Mouse (Mus musculus): Measurements from ENCODE around the gene Ss18l1. TPM values are rescaled to one million over a fixed set of nuclear protein-coding genes. Genes with fewer than 3 reads are reported as not detected.

The Ss18l1 gene
- polyA plus RNA-seq, 1 experiment from 2014 or later = 52.7 TPM

- Histone ChIP-seq H3K4me1 (replicated peaks) (peaks cover 60% of the 10 kb centered on the region), H3K4me2 (peak overlapping the region; percentile 97; the same call in 1 of the 2 replicates)
- WGBS = 67% methylated on average over 8 of the region's 8 CpGs
Measured at GRCm38 (mm10) chr2:180116741-180117484, 74.6 kb downstream of the Ss18l1 start.

DNA sequence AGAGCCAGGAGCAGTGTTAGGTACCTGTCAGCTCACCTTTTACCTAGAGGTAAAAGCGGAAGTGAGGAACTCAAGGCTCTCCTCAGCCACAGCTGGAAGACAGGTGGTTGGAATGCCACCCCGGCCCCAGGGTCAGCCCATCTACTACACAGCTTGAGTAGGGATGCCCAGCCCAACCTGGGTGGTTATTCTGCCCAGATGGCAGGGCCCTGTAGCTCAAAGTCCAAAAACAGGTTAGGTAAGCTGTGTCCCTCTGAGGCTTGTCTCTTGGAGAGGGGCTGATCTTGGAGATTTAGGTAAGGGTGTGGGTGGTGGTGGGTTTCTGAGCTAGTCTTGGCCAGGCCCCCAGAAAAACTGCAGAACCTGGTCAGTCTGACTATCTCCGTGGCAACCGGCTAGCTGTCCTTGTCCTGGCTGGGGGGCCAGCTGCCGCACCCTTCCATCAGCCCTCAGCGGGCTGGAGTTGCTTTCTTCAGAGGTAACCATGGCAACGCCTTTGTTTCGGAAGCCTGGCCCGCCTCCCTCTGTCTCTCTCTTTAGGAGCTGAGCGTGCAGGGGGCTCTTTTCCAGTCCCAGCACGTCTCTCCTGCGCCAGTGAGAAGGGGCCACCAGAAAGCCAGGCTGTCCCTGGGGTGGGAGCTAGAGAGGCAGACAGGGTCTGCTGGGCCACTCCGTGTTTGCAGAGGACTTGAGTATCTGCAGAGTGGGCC, 75.3 kb downstream of the Ss18l1 start:
- peaks cover 60% of the 10 kb centered on the region for H3K4me1 ChIP-seq (replicated peaks)
- H3K4me2 ChIP-seq = peak overlapping the region; percentile 97
- H3K27ac ChIP-seq = peak overlapping the region; percentile 91
- 8% methylated on average over 13 of the region's 13 CpGs for WGBS
- no peak overlapping the region; the same call in 1 of the 2 replicates for H3K4me3 ChIP-seq
- no peaks in the 10 kb centered on the region for H3K36me3 ChIP-seq
- no peaks in the 10 kb centered on the region for H3K9me3 ChIP-seq
- no peaks in the 10 kb centered on the region for H3K27me3 ChIP-seq
- peak; percentile 29; the same call in 1 of the 2 replicates for ATAC-seq (ENCODE audit: low FRiP score)
- peak overlapping the region; percentile 51; the same call in 1 of the 2 replicates for H3K9ac ChIP-seq

More at GRCm38 (mm10) chr2:180116741-180117484, 74.6 kb downstream of the Ss18l1 start:
- Histone ChIP-seq H3K9ac (no peak overlapping the region), H3K4me3 (no peak overlapping the region), H3K9me3 (no peaks in the 10 kb centered on the region), H3K27me3 (no peaks in the 10 kb centered on the region), H3K27ac (peak overlapping the region; percentile 91), H3K36me3 (no peaks in the 10 kb centered on the region)
- ATAC-seq (ENCODE audit: low FRiP score) = no peak

DNA sequence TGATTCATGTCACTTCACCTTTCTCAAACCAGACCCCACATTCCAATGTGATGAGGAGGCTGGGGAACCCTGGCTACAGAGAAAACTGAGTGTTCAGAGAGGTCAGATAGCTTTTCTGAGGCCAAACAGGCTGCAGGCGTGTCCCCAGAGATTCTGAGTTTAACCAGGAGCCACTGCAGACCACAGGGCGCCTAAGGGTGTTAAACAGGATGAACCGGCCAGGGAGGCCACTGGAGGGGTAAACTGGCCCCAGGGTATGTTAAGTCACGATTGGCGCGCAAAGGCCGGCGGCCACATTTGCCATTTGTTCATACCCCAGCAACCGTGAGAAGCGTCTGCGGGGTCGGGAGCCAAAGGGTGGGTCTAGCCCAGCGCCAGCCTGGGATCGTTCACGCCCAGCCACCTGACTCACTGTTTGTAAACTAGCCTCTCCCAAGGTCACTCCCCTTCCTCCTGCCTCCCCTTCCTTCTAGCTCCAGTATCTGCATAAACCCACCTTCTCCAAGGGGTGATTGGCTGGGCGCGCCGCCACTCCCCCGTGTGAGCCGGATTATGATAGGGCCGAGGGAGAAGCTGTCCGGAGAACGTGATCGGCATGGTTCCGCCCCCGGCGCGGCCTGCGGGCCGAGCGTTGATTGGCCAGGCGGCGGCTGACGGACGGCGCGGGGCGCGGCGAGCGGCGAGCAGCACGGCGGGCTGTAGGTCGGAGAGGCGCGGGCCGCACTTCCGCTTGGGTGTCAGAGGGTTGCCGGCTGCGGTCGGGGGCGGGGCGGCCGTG, 76.5 kb downstream of the Ss18l1 start, which contains the start of gene Osbpl2:
Gene Osbpl2, plus strand, starts transcription at position 646 of the 778 bp plus-strand sequence.
- WGBS = under 1% methylated on average over 54 of the region's 55 CpGs
- Histone ChIP-seq H3K4me1 (replicated peaks) (peaks cover 59% of the 10 kb centered on the region), H3K27ac (peak within 1 kb of the TSS; percentile 91), H3K36me3 (peaks cover 8% of the 10 kb centered on the region), H3K4me2 (peak within 1 kb of the TSS; percentile 97), H3K4me3 (peak within 1 kb of the TSS; percentile 87), H3K27me3 (no peaks in the 10 kb centered on the region), H3K9ac (peak within 1 kb of the TSS; percentile 94), H3K9me3 (no peaks in the 10 kb centered on the region)
- peak; percentile 97 for ATAC-seq (ENCODE audit: low FRiP score)

Other genes starting within 250 kb of the Ss18l1 start
- 3.9 and 4.5 TPM in 2 replicates for gene Taf4, start 65.9 kb upstream of the Ss18l1 start, polyA plus RNA-seq (2015; fragmentation: Nextera tagmentation; extraction: Ambion mirVana)
- gene Lsm14b, start 17.5 kb upstream of the Ss18l1 start, polyA plus RNA-seq (2015; fragmentation: Nextera tagmentation; extraction: Ambion mirVana) = 22.5 and 23.4 TPM in 2 replicates
- gene Psma7, start 76 bp upstream of the Ss18l1 start, polyA plus RNA-seq (2015; fragmentation: Nextera tagmentation; extraction: Ambion mirVana) = 665 and 670 TPM in 2 replicates
- gene Mtg2, start 28.1 kb downstream of the Ss18l1 start, polyA plus RNA-seq (2015; fragmentation: Nextera tagmentation; extraction: Ambion mirVana) = 31.9 and 35.0 TPM in 2 replicates
- 3.1 TPM in 2 replicates for gene Hrh3, start 62.0 kb downstream of the Ss18l1 start, polyA plus RNA-seq (2015; fragmentation: Nextera tagmentation; extraction: Ambion mirVana)
- gene Osbpl2, start 76.8 kb downstream of the Ss18l1 start, polyA plus RNA-seq (2015; fragmentation: Nextera tagmentation; extraction: Ambion mirVana) = 58.2 and 60.8 TPM in 2 replicates
- 208 and 213 TPM in 2 replicates for gene Adrm1, start 129.0 kb downstream of the Ss18l1 start, polyA plus RNA-seq (2015; fragmentation: Nextera tagmentation; extraction: Ambion mirVana)
- gene Lama5, start 183.3 kb downstream of the Ss18l1 start, polyA plus RNA-seq (2015; fragmentation: Nextera tagmentation; extraction: Ambion mirVana) = 1.9 and 2.1 TPM in 2 replicates
- 444 and 445 TPM in 2 replicates for gene Rps21, start 214.9 kb downstream of the Ss18l1 start, polyA plus RNA-seq (2015; fragmentation: Nextera tagmentation; extraction: Ambion mirVana)
- 19.8 and 20.8 TPM in 2 replicates for gene Cables2, start 231.0 kb downstream of the Ss18l1 start, polyA plus RNA-seq (2015; fragmentation: Nextera tagmentation; extraction: Ambion mirVana)
- gene Rbbp8nl, start 247.4 kb downstream of the Ss18l1 start, polyA plus RNA-seq (2015; fragmentation: Nextera tagmentation; extraction: Ambion mirVana) = not detected in 2 replicates

Data from hindbrain, embryonic 13.5 days (tissue).